Mouse (Mus musculus): ENCODE data around the gene Cers2. TPM values are rescaled to one million over a fixed set of nuclear protein-coding genes. Genes with fewer than 3 reads are reported as not detected.
"Not testable (repeated sequence)": the region's sequence is repeated elsewhere in the genome, so short reads cannot be mapped to it uniquely, and the experiment has no call there.

The Cers2 gene
- polyA plus RNA-seq, 1 experiment from 2014 or later: 138 TPM

DNA sequence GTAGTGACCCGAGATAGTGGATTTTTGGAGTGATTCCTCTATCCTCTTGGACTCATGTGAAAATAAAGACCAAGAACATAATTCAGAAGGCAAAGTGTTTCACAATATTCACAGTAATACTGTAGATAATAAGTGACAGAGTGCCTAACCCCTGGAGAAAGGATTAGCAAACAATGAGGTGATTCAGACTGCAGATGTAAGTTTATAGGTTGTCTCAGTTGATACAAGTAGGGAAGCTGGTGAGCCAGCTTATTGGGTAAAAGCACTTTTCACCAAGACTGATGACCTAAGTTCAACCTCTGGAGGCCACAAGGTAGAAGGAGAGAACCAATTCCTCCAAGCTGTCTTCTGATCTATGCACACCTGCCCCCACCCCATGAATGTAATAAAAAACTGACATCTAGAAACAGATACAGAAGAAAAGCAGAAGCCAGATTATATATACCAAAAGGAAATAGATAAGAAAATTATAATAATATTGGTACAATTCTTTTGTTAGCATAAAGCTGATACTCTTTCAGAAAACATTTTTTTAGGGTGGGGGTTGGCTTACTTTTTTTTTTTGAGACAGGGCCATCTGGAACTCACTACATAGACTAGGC, 14.3 kb downstream of the Cers2 start:
- DNase-seq (ENCODE audit: low spot score) (no peak), ATAC-seq (ENCODE audit: insufficient number of reproducible peaks, low FRiP score, low TSS enrichment, low read depth) (no peak)
- H3K27me3 ChIP-seq (ENCODE audit: control insufficient read depth, insufficient read depth, low read length): no peaks in the 10 kb centered on the region
- WGBS: 88% methylated on average over 1 of the region's 1 CpGs
- H3K9ac ChIP-seq (ENCODE audit: low read length): no peak overlapping the region
- no peaks in the 10 kb centered on the region for H3K9me3 ChIP-seq (ENCODE audit: control insufficient read depth, low read length)
- no peak overlapping the region for H3K27ac ChIP-seq (replicated peaks; ENCODE audit: low read depth, low read length)
- no peak overlapping the region for H3K4me2 ChIP-seq (ENCODE audit: low read depth, severe bottlenecking)
- H3K36me3 ChIP-seq (ENCODE audit: control insufficient read depth, insufficient read depth, low read length): peaks cover 33% of the 10 kb centered on the region
- H3K4me3 ChIP-seq (ENCODE audit: low read depth, low read length): no peak overlapping the region
- no peaks in the 10 kb centered on the region for H3K4me1 ChIP-seq (ENCODE audit: control insufficient read depth, insufficient read depth, low read length)

DNA sequence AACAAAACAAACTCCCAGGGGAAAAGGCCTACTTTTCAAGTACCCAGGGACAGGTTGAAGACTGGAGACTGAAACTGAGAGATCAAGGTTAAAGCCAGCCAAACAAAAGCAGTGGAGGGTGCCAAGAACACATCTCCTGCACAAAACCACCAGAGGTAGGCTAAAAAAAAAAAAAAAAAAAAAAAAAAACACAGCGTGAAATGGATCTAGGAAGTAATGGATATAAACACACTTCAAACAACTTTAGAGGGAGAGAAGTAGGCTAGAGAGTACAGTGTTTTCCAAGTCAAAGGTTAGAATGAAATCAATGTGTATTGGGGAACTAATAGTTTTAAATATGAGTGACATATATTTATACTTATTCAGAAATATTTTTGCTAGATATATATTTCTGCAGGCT, 16.9 kb downstream of the Cers2 start:
- ATAC-seq (ENCODE audit: insufficient number of reproducible peaks, low FRiP score, low TSS enrichment, low read depth) (no peak), DNase-seq (ENCODE audit: low spot score) (no peak)
- Histone ChIP-seq H3K9ac (ENCODE audit: low read length) (no peak overlapping the region), H3K27ac (replicated peaks; ENCODE audit: low read depth, low read length) (no peak overlapping the region), H3K9me3 (ENCODE audit: control insufficient read depth, low read length) (no peaks in the 10 kb centered on the region), H3K4me1 (ENCODE audit: control insufficient read depth, insufficient read depth, low read length) (no peaks in the 10 kb centered on the region), H3K4me3 (ENCODE audit: low read depth, low read length) (no peak overlapping the region), H3K36me3 (ENCODE audit: control insufficient read depth, insufficient read depth, low read length) (peaks cover 25% of the 10 kb centered on the region; the same call in 1 of the 2 replicates), H3K4me2 (ENCODE audit: low read depth, severe bottlenecking) (no peak overlapping the region), H3K27me3 (ENCODE audit: control insufficient read depth, insufficient read depth, low read length) (no peaks in the 10 kb centered on the region)
- WGBS: 63% methylated on average over 1 of the region's 1 CpGs

DNA sequence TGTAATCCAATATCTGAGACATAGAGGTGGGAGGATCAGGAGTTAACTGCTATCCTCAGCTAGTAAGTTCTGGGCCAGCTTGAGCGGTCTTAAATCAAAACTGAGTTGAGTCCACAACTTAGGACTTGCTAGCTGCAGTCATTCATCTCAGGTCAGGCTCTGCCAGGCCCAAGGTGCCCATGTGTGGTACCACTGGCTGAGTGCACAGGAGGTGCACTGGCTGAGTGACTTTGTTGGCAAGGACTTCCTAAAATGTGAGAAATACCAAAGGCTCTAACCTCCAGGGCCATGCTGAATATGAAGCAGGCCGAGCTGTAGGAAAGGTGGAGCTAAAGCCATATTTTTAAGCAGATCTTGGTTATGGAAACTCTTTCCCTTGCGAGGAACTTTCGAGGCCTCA, 22.8 kb downstream of the Cers2 start:
- no peaks in the 10 kb centered on the region for H3K4me1 ChIP-seq (ENCODE audit: control insufficient read depth, insufficient read depth, low read length)
- no peak overlapping the region for H3K9ac ChIP-seq (ENCODE audit: low read length)
- H3K4me2 ChIP-seq (ENCODE audit: low read depth, severe bottlenecking): no peak overlapping the region
- no peaks in the 10 kb centered on the region for H3K9me3 ChIP-seq (ENCODE audit: control insufficient read depth, low read length)
- no peak overlapping the region for H3K4me3 ChIP-seq (ENCODE audit: low read depth, low read length)
- ATAC-seq (ENCODE audit: insufficient number of reproducible peaks, low FRiP score, low TSS enrichment, low read depth) (no peak), DNase-seq (ENCODE audit: low spot score) (no peak)
- no peaks in the 10 kb centered on the region for H3K27me3 ChIP-seq (ENCODE audit: control insufficient read depth, insufficient read depth, low read length)
- WGBS: 94% methylated on average over 4 of the region's 4 CpGs
- H3K27ac ChIP-seq (replicated peaks; ENCODE audit: low read depth, low read length): no peak overlapping the region
- peaks cover 45% of the 10 kb centered on the region for H3K36me3 ChIP-seq (ENCODE audit: control insufficient read depth, insufficient read depth, low read length)

DNA sequence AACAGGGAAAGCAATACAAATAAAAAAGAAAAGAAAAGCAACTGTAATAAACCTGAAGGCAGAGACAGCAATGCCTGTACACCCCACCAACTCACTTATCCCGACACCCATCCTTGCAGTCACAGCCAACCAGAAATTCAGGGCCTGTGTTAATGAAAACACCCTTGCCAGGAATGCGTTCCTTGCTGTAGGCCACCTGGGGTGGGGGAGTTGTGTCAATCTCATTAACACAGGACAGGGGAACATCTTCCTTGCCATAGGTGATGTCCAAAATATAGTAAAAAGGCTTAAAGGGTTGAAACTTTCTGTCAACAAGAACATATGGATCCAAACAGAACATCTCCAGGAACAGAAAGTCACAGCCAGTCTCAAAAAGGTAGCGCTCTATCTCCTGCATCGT, 23.7 kb downstream of the Cers2 start:
- DNase-seq (ENCODE audit: low spot score): no peak
- Histone ChIP-seq H3K9me3 (ENCODE audit: control insufficient read depth, low read length) (no peaks in the 10 kb centered on the region), H3K4me3 (ENCODE audit: low read depth, low read length) (no peak overlapping the region), H3K4me2 (ENCODE audit: low read depth, severe bottlenecking) (no peak overlapping the region), H3K36me3 (ENCODE audit: control insufficient read depth, insufficient read depth, low read length) (peaks cover 51% of the 10 kb centered on the region), H3K4me1 (ENCODE audit: control insufficient read depth, insufficient read depth, low read length) (no peaks in the 10 kb centered on the region), H3K27me3 (ENCODE audit: control insufficient read depth, insufficient read depth, low read length) (no peaks in the 10 kb centered on the region), H3K27ac (replicated peaks; ENCODE audit: low read depth, low read length) (no peak overlapping the region), H3K9ac (ENCODE audit: low read length) (no peak overlapping the region)
- WGBS: 93% methylated on average over 4 of the region's 4 CpGs
- no peak for ATAC-seq (ENCODE audit: insufficient number of reproducible peaks, low FRiP score, low TSS enrichment, low read depth)

DNA sequence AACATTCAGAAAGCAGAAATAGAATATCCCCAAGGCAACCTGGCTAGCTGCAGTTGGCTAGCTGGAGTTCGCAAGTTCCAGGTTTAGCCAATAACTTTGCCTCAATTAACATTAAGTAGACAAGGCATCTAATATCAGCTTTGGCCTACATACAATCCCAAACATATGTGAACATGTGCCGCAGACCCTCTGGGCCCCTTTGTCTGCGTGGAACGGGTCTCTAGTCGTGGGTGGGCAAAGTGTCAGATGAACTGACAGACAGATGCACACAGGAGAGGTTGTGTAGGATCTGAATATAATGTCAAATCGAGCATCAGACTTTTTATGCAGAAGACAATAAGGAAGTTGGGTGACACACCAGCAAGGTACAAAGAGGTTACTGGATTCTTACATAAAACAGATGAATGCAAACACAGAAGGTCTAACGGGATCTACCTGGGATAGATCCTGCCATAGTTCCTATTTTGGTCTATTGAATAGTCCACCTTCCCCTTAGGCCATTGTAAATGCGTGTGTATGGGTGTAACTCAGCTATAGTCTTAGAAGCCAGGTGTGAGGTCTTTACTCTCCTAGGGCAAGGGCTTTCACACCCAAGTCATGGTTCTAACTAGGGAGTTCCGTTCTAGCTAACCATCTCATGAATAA, 28.9 kb downstream of the Cers2 start:
- H3K4me3 ChIP-seq (ENCODE audit: low read depth, low read length); DNase-seq (ENCODE audit: low spot score); H3K4me2 ChIP-seq (ENCODE audit: low read depth, severe bottlenecking); H3K4me1 ChIP-seq (ENCODE audit: control insufficient read depth, insufficient read depth, low read length); ATAC-seq (ENCODE audit: insufficient number of reproducible peaks, low FRiP score, low TSS enrichment, low read depth); H3K9me3 ChIP-seq (ENCODE audit: control insufficient read depth, low read length); H3K27me3 ChIP-seq (ENCODE audit: control insufficient read depth, insufficient read depth, low read length); H3K27ac ChIP-seq (replicated peaks; ENCODE audit: low read depth, low read length); H3K9ac ChIP-seq (ENCODE audit: low read length): not testable (repeated sequence)
- peaks cover 29% of the 10 kb centered on the region for H3K36me3 ChIP-seq (ENCODE audit: control insufficient read depth, insufficient read depth, low read length)
- 95% methylated on average over 9 of the region's 9 CpGs for WGBS

DNA sequence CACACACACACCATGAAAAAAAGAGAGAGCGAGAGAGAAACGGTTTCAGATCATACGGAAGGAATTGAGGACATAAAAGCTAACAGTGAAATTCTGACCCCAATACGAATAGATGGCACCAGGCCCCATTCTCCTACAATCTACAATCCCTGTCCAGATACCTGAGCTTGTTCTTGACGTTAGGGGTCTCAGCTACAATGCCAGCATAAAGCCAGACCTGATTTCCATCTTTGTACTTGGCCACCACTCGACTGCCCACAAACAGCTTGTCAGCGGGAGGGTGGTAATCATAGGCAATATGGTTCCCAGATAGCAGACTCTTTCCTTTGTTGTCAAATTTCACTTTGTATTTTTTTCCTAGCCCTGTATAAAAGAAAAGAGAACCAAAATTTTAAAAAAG, 31.9 kb downstream of the Cers2 start:
- whole genome bisulfite sequencing: 95% methylated on average over 7 of the region's 7 CpGs
- Histone ChIP-seq H3K4me3 (ENCODE audit: low read depth, low read length) (no peak overlapping the region), H3K4me1 (ENCODE audit: control insufficient read depth, insufficient read depth, low read length) (no peaks in the 10 kb centered on the region), H3K4me2 (ENCODE audit: low read depth, severe bottlenecking) (no peak overlapping the region), H3K27me3 (ENCODE audit: control insufficient read depth, insufficient read depth, low read length) (no peaks in the 10 kb centered on the region), H3K36me3 (ENCODE audit: control insufficient read depth, insufficient read depth, low read length) (peaks cover 16% of the 10 kb centered on the region), H3K9me3 (ENCODE audit: control insufficient read depth, low read length) (no peaks in the 10 kb centered on the region; the same call in 1 of the 2 replicates), H3K9ac (ENCODE audit: low read length) (no peak overlapping the region), H3K27ac (replicated peaks; ENCODE audit: low read depth, low read length) (no peak overlapping the region)
- no peak for DNase-seq (ENCODE audit: low spot score)
- ATAC-seq (ENCODE audit: insufficient number of reproducible peaks, low FRiP score, low TSS enrichment, low read depth): no peak

DNA sequence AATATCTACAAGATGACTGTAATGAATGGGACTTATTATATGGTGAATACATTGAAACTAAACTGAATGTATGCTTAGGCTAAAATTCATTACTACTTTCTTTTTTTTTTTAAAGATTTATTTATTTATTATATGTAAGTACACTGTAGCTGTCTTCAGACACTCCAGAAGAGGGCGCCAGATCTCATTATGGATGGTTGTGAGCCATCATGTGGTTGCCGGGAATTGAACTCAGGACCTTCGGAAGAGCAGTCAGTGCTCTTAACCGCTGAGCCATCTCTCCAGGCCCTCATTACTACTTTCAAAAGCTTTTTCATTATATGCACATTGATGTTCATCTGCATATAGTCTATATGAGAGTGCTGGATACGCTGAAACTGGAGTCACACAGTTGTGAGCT, 33.8 kb downstream of the Cers2 start:
- not testable (repeated sequence) for H3K27me3 ChIP-seq (ENCODE audit: control insufficient read depth, insufficient read depth, low read length); H3K9me3 ChIP-seq (ENCODE audit: control insufficient read depth, low read length); H3K4me2 ChIP-seq (ENCODE audit: low read depth, severe bottlenecking); H3K27ac ChIP-seq (replicated peaks; ENCODE audit: low read depth, low read length); H3K4me3 ChIP-seq (ENCODE audit: low read depth, low read length); ATAC-seq (ENCODE audit: insufficient number of reproducible peaks, low FRiP score, low TSS enrichment, low read depth); DNase-seq (ENCODE audit: low spot score); H3K9ac ChIP-seq (ENCODE audit: low read length); H3K4me1 ChIP-seq (ENCODE audit: control insufficient read depth, insufficient read depth, low read length)
- peaks cover 10% of the 10 kb centered on the region for H3K36me3 ChIP-seq (ENCODE audit: control insufficient read depth, insufficient read depth, low read length)
- 99% methylated on average over 4 of the region's 5 CpGs for WGBS

DNA sequence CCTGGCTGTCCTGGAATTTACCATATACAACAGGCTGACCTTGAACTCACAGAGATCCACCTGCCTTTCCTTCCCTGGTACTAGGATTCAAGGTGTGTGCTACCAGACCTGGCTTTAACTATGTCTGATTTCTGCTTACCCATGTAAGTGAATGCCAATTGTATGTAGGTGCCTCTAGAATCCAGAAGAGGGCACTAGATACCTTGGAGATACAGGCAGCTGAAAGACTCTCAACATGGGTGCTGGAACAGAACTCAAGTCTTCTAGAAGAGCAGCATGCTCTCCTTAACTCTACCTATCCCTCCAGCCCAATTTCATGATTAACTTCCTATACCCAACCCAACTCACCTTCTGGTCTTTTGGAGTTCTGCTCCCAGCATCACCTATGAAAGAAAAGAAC, 34.9 kb downstream of the Cers2 start:
- no peak overlapping the region for H3K9ac ChIP-seq (ENCODE audit: low read length)
- no peak overlapping the region for H3K4me3 ChIP-seq (ENCODE audit: low read depth, low read length)
- no peak overlapping the region for H3K4me2 ChIP-seq (ENCODE audit: low read depth, severe bottlenecking)
- no peak overlapping the region for H3K27ac ChIP-seq (replicated peaks; ENCODE audit: low read depth, low read length)
- H3K36me3 ChIP-seq (ENCODE audit: control insufficient read depth, insufficient read depth, low read length): peaks cover 13% of the 10 kb centered on the region
- ATAC-seq (ENCODE audit: insufficient number of reproducible peaks, low FRiP score, low TSS enrichment, low read depth) (peak; percentile 17; the same call in 1 of the 2 replicates), DNase-seq (ENCODE audit: low spot score) (no peak)
- H3K27me3 ChIP-seq (ENCODE audit: control insufficient read depth, insufficient read depth, low read length): no peaks in the 10 kb centered on the region
- no peaks in the 10 kb centered on the region; the same call in 1 of the 2 replicates for H3K9me3 ChIP-seq (ENCODE audit: control insufficient read depth, low read length)
- no peaks in the 10 kb centered on the region for H3K4me1 ChIP-seq (ENCODE audit: control insufficient read depth, insufficient read depth, low read length)

All from limb, embryonic 11.5 days (tissue).